Mouse (Mus musculus) embryo, embryonic 11 days (tissue): Measurements from ENCODE around the gene Abhd2.

Experiments
- DNase-seq: peaks from one replicate; pipeline ENCODE4 v3.0.0-alpha.2; 2015

The Abhd2 gene

GRCm38 (mm10) chr7:79295196-79295826 is 22.3 kb downstream of the Abhd2 start:
- no peak for DNase-seq

DNA sequence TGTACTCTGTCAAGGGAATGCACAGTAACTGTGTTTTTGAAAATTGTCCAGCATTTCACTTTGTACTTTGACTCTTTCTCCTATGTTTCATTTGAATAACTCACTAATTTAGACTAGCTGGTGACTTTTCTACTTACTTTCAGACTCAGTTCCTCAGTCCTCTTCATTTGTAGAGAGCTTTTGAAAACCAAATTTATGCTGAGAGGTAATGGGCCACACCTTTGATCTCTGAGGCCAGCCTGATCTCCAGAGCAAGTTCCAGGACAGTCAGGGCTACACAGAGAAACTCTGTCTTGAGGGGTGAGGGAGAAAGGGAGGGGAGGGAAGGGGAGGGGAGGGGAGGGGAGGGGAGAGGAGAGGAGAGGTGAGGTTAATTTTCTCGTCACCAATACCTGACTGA is 25.7 kb downstream of the Abhd2 start:
- no peak for DNase-seq

DNA sequence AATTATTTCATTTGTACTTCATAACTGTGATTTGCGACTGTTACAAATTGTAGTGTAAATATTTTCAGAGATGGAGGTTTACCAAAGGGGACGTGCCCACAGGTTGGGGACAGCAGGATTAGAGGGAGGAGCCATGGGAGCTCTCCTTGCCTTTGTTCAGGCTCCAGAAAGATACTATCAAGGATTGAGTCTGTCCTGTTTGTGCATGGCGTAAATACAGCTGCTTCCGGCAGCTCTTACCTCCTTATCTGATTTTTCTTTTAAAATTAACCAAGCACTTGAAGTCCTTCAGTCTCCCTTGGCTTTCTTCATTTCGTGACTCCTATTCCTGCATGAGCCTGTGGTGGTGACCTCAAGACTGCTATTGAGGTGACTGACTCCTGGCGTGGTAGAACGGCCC is 26.5 kb downstream of the Abhd2 start:
- no peak for DNase-seq

DNA sequence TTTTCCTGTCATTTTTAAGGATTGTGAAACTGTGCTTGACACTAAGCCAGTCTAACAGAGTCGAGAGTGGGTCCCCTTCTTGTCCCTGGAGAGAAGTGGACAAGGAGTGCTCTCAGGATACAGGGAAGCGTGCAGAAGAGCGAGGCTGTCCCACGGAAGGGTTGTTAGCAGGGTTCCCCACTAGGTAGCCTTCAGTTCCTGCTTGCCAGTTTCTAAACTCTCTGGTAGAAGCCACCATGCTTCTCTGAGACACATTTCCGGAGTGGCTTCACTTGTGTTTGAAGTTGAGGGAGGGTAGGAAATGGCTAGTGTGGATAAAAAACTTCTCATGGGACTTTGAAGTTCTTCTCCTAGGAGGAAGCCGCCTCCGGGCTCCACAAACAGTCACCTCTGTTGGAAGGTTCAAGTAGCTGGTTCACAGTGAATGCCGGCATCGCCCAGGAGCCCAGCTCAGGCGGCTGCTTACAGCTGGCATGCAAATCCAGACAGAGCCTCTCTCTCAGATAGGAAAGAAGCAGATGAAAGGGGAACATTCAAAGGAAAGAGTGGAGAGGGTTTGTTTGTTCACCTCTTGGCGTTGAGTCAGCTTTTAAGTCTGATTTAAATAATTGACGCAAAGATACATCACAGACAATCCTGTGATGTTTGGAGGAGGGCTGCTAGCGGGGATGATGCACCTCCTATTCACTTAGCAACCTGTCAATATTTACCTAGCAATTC is 27.6 kb downstream of the Abhd2 start:
- DNase-seq = no peak

GRCm38 (mm10) chr7:79302145-79302544 is 29.1 kb downstream of the Abhd2 start:
- DNase-seq = no peak

GRCm38 (mm10) chr7:79302586-79302985 is 29.6 kb downstream of the Abhd2 start:
- no peak for DNase-seq

GRCm38 (mm10) chr7:79303183-79303761 is 30.3 kb downstream of the Abhd2 start:
- DNase-seq = no peak

DNA sequence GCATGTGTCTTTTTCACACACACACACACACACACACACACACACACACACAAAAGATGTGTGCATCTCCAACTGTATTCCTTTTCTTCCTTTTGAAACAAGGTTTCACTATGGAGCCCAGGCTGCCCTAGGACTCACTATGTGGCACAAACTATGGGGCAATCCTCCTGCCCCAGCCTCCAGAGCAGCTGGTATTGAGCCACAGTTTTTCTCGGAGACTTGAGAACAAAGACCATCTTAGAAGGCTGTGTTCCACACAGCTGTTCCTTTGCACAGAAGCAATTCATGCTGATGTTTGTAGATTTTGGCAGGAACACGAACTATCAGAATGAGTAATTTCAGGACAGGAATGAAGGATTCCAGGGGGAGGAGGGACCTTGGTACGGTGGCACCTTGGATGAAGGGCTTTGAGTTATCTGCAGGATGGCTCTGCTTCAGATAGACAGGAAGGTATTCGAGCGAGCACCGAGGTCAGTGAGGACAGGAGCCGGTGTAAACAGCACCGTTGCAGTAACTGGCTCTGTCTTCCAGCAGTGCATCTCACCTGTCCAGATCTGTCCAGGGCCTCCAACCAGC is 35.5 kb downstream of the Abhd2 start:
- no peak for DNase-seq

DNA sequence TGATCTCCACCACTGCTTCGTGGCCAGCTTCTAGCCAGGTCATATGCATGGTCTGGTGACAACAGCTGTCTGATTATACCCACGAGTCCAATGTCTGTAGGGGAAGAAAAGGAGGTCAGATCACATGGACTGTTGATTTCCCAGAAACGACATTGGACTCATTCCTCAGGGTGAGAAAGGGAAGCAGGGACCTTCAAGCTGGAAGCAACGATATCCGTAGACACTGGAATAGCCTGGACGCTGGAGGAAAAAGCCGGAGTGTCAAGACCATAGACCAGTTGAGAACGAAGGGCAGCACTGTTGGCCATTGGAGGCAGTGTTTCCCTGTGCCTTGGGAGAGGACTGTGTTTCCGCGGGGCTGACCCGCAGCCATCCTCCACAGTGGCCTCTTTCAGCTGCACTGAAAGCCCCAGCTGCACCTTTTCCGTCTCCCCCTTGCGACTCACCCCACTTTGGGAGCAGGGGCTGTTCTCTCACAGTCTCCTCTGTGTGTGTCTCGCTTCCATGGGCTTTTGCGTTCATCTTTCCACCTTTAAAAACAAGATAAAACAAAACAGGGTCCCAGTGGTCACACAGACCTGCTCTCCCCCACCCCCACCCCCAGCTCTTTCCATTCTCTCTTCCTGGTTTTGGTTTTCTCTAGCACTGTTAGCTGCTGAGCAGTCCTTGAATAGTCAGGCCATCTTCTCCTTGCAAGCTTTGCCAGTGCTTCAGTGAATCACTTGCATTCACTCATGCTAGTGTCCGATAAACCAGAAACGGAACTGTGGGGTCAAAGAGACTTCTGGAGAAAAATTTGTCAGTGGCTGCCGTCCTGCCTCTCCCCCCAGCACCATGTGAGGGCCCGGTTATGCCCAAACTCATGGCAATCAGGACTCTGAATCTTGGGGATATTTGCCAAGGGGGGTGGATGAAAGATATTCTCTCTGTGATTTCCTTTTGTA is 36.5 kb downstream of the Abhd2 start:
- peak; percentile 46 for DNase-seq

DNA sequence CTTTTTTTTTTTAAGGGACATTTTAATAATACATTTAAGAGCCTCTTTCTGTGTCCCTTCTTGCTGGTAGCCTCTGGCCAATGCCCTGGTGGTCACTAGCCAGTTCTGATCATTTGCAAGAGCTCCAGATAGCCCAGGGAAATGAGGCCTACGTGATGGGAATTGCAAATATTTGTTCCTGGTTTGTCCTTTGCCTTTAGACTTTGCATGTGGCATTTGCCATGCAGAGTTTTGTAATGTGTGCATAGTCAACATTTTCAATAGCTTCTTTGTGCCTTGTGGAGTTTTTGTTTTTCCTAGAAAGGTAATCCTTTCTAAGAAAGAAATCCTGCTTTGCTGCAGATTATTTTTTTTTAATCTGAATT is 37.2 kb downstream of the Abhd2 start:
- no peak for DNase-seq

- no peak for DNase-seq
These were observed 38.5 kb downstream of the Abhd2 start for GRCm38 (mm10) chr7:79311420-79311988.

GRCm38 (mm10) chr7:79312246-79312645 is 39.2 kb downstream of the Abhd2 start:
- no peak for DNase-seq

DNA sequence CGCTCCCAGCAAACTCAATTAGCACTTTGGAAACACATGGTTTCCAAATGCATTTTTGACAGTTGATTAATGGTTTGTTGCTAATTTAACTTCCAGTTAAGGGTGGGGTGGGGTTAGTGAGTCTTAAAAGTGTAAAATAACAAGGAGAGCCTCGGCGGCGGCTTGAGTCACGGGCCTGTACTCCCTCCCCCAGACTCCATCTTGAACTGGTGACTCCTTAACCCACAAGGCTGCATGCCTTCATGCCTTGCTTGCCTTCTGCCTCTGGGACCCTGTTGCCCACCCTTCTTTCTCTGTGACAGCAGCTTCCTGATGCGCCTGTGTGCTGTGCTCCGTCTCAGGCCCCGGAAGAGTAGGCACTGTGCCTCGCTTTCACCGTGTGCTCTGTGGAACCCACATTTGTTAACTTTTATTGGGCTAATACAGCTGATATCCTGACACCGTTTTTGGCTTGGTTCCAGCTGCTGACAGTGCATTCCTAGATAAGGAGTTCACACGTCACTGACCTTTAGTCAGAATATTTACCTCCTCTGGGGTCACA is 40.6 kb downstream of the Abhd2 start:
- DNase-seq = peak; percentile 59

DNA sequence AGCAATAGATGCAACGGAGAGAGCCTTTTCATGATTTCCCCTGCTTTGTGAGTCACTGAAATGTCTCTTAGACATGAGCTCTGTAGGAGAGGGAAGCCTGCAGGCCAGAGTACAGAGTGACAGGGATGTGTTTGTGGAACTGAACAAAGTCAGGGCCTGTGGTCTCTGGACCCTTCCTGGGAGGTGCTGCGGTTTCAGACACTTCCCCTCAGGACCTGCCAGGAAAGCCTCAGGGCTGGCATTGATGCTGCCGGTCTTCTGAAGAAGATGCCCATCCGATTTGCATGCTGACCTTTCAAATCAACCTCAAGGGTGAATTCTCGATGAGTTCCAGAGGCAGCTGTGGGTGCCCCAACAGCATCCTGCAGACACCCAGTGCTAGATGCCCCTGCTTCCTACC is 41.5 kb downstream of the Abhd2 start:
- DNase-seq = no peak

DNA sequence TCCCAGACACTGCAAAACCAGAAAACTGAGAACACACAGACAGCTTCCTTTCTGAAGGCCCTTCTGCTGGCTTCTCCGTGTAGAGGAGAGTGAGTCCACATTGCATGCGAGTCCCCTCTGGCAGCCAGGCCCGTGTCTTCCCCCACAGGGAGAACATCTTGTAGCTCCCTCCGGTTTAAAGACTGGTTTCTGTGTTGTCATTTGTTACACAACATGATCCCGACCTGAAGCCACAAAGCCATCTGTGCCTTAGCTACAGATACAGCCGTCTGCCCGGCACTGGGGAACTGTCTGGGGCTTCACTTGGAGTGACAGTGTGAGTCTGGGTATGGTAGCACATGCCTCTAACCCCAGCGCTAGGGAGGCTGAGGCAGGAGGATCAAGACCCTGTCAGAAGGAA is 42.1 kb downstream of the Abhd2 start:
- DNase-seq = no peak

DNA sequence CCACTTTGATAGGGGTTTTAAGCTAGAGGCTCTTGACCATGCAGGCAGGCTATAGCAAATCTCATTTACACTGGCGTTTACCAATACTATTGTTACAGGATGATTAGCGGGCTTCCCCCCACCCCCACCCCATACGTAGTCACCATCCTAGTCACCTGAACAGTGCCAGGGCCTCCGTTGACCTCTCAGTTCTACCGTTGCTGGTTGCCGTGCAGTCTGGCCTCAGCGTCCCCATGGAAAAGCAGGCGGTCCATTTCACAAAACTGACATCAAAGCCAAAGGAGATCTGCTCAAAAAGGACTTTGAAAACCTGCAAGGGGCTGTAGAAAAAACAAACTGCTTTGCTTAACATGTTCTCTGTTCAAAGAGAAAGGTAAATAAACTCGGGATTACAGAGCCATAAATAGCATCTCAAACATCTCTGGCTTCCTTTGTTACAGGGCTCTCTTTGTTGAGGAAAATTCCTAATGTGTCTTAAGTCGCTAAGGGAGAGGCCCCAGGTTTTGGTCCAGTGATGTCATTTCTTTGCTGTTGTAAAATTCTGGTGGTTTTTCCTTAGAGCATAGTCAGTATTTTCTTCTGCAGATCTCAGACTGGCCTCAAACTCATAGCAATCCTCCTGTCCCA is 43.2 kb downstream of the Abhd2 start:
- DNase-seq = no peak

- no peak for DNase-seq
These were observed 44.6 kb downstream of the Abhd2 start for GRCm38 (mm10) chr7:79317576-79317975.

DNA sequence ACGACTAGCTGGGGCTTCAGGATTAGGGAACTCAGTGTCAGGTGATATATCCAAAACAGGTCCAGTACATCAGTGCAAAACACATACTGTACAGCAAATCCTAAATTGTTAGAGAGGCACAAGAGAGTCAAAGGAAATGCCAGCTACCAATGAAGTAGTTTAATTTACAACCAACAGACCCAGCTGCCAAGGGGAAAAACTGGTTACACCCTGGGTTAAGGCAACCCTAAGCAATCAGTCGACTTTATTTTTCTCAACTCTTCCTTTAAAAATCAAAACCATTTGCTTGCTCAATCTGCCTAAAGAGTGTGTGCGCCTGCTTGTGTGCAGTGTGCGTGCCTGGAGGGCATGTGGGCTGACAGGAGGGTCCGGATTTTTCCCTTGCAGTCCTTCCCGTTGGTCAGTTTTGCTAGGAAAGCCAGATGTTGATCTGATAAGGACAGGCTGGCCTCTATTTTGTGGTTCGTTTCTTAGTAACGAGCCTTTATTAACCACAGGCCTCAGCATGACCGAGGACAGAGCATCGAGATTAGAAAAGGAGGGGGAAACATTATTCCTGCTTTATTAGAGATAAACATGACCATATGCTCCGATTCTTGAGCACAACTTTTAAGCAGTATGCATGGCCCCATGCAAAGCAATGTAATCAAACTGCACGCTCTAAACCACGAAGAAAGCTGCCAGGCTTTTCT is 45.3 kb downstream of the Abhd2 start:
- peak; percentile 67 for DNase-seq

DNA sequence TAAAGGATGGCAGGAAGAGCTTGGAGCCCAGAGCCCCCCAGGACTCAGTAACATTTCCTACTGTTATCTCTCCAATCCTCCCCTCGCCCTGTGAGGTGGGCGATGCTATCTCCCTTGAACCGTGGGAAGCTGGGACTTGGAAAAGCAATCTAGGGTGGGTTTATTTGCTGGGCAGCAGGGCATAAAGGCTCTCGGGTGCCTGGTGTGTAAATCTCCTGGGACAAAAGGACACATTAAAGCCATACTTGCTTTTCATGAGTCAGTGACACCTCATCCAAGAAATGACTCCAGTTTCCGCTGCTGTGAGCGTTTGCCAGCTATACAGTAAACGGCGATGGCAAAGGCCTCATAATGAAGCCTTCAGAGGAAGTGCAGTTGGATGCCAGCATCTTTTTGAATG is 50.9 kb downstream of the Abhd2 start:
- no peak for DNase-seq

DNA sequence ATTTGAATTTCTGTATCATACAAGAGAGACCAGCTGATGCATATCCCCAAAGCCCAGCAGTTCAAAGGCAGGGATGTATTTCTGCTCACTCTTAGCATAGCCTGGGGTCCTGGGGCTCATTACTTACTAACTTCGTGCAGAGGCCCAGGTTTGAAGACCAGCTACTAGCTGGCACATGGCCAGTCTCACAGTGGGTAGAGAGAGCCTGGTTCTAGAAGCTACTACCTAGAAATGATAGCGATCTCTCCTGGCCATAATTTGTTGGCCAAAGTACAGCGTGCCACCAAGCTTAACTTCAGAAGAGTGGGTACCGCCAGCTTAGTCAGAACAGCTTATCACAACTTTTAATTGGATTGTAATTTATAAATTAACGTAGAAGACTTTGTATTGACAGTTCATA is 55.8 kb downstream of the Abhd2 start:
- DNase-seq = no peak

GRCm38 (mm10) chr7:79331197-79331596 is 58.2 kb downstream of the Abhd2 start:
- DNase-seq = no peak
